Mouse (Mus musculus) layer of hippocampus, adult 2 months (tissue): ENCODE results near the gene Arf5. TPM values are rescaled to one million over a fixed set of nuclear protein-coding genes. Genes with fewer than 3 reads are reported as not detected.
A peak's percentile ranks its signal among the peaks of the same experiment; 100 is the strongest.

Experiments used
- DNase-seq, 2 experiments: peaks; one replicate each; pipeline ENCODE4 v3.0.0; 2022; ENCODE audit warnings: low spot score in 2 of 2
- H3K27ac ChIP-seq: fragments of 200-600 bp; 2 replicates; pipeline ENCODE4 v1.8.1; 2022
- H3K4me3 ChIP-seq: fragments of 200-600 bp; 2 replicates; pipeline ENCODE4 v1.8.1; 2022; ENCODE audit warnings: mild to moderate bottlenecking
- CTCF ChIP-seq: fragments of 200-600 bp; conservative IDR thresholded peaks from 2 replicates; pipeline ENCODE4 v1.8.1; 2022; ENCODE audit warnings: antibody characterized with exemption, mild to moderate bottlenecking, moderate library complexity
- total RNA-seq, 2 experiments: library from RNA; stranded (reverse); gene quantifications; 2 replicates each; pipeline ENCODE4 v1.2.3; 2021

The Arf5 gene
- total RNA-seq, 2 experiments from 2014 or later = 285 to 294 TPM

- Histone ChIP-seq H3K4me3 (no peak overlapping the region), H3K27ac (no peak overlapping the region)
- DNase-seq = no peak
- no peak for TF ChIP-seq CTCF
Measured at GRCm38 (mm10) chr6:28447937-28448336, 24.6 kb downstream of the Arf5 start.

- Histone ChIP-seq H3K4me3 (no peak within 1 kb of the TSS), H3K27ac (no peak within 1 kb of the TSS)
- no peak for TF ChIP-seq CTCF
- DNase-seq = no peak
Measured at GRCm38 (mm10) chr6:28449253-28449652, 25.9 kb downstream of the Arf5 start, which contains the start of gene Pax4. Pax4 (minus strand) TSS chr6:28449353.

GRCm38 (mm10) chr6:28450481-28450880 lies 27.1 kb downstream of the Arf5 start:
- no peak for TF ChIP-seq CTCF
- no peak for DNase-seq
- no peak overlapping the region for H3K4me3 ChIP-seq
- H3K27ac ChIP-seq = no peak overlapping the region

- DNase-seq = no peak
- H3K27ac ChIP-seq = no peak overlapping the region
- no peak for TF ChIP-seq CTCF
- no peak overlapping the region for H3K4me3 ChIP-seq
Measured at GRCm38 (mm10) chr6:28450977-28451376, 27.6 kb downstream of the Arf5 start.

GRCm38 (mm10) chr6:28459221-28459668 lies 35.9 kb downstream of the Arf5 start:
- no peak overlapping the region for H3K4me3 ChIP-seq
- no peak for DNase-seq
- TF ChIP-seq CTCF = no peak
- H3K27ac ChIP-seq = no peak overlapping the region

- H3K4me3 ChIP-seq = no peak overlapping the region
- TF ChIP-seq CTCF = peak; percentile 83
- peak; percentile 52 to 64 for DNase-seq
- H3K27ac ChIP-seq = no peak overlapping the region
Measured at GRCm38 (mm10) chr6:28460534-28460933, 37.2 kb downstream of the Arf5 start.

GRCm38 (mm10) chr6:28464630-28465029 lies 41.3 kb downstream of the Arf5 start:
- H3K4me3 ChIP-seq = no peak overlapping the region
- DNase-seq = no peak
- H3K27ac ChIP-seq = no peak overlapping the region
- TF ChIP-seq CTCF = no peak

- no peak overlapping the region for H3K27ac ChIP-seq
- H3K4me3 ChIP-seq = no peak overlapping the region
- TF ChIP-seq CTCF = no peak
- no peak for DNase-seq
Measured at GRCm38 (mm10) chr6:28470017-28470602, 46.8 kb downstream of the Arf5 start.

- Histone ChIP-seq H3K27ac (no peak overlapping the region), H3K4me3 (no peak overlapping the region)
- no peak for TF ChIP-seq CTCF
- DNase-seq = no peak
Measured at GRCm38 (mm10) chr6:28470621-28471020, 47.3 kb downstream of the Arf5 start.

GRCm38 (mm10) chr6:28471284-28472035 lies 48.1 kb downstream of the Arf5 start:
- DNase-seq = no peak
- Histone ChIP-seq H3K4me3 (no peak overlapping the region), H3K27ac (no peak overlapping the region)
- TF ChIP-seq CTCF = no peak

GRCm38 (mm10) chr6:28474211-28474610 lies 50.9 kb downstream of the Arf5 start:
- no peak overlapping the region for H3K4me3 ChIP-seq
- H3K27ac ChIP-seq = no peak overlapping the region
- TF ChIP-seq CTCF = no peak
- no peak for DNase-seq

GRCm38 (mm10) chr6:28474839-28475238 lies 51.5 kb downstream of the Arf5 start, which contains the start of gene Snd1:
Snd1 (plus strand) TSS chr6:28475139.
- no peak for DNase-seq
- Histone ChIP-seq H3K27ac (no peak within 1 kb of the TSS), H3K4me3 (no peak within 1 kb of the TSS)
- TF ChIP-seq CTCF = no peak

Other genes starting within 250 kb of the Arf5 start
- 10 to 100 TPM; 20.7 to 25.7 TPM for gene Zfp800, start 25.6 kb upstream of the Arf5 start, total RNA-seq
- gene Fscn3, start 4.2 kb downstream of the Arf5 start, total RNA-seq = not detected
- gene Gcc1, start 4.8 kb downstream of the Arf5 start, total RNA-seq = 10 to 100 TPM; 17.9 to 23.0 TPM
- not detected for gene Pax4, start 25.8 kb downstream of the Arf5 start, total RNA-seq
- gene Snd1, start 51.6 kb downstream of the Arf5 start, total RNA-seq = 100 to 1,000 TPM; 110 to 112 TPM